25 mouse cellular contexts compared by ENCODE assay signal in the genomic region with DNA sequence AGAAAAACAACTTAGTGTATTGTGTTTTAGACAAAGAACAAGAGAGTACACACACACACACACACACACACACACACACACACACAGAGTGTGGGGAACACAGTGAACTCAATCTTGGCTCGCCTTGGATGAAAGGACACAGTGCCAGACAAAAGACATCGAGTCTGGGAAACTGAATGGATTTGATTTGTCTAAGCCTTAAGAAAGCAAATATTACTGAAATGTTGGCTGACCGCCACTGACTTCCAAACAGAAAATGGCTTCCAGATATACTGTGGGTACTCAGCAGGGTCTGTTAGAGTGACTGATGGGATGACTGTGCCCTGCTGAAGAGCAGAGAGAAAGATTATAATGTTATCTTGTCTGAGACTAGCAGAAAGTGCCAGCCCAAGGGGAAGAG. TPM values are rescaled to one million over a fixed set of nuclear protein-coding genes. Genes with fewer than 3 reads are reported as not detected.
DNase-seq lines count a peak whose midpoint lies in the region; ATAC-seq and TF ChIP-seq lines count a peak whose summit lies in the region.
"Had no signal": no experiment of that assay in that cellular context is flagged by ENCODE, and none has a peak within 500 bp of the region (broad histone marks: within the 10 kb centered on the region; RNA-seq: fewer than 3 reads in every experiment).

No protein-coding gene starts in this region.

- no peak for TF ChIP-seq CTCF in heart, adult 2 months (IDR thresholded peaks at IDR 0.05)

- peak; percentile 66 for DNase-seq in heart, adult 11 months
- no peak for DNase-seq in heart, adult 2 months
- DNase-seq in limb, embryonic 14.5 days (ENCODE audit: low spot score): peak; percentile 43
- DNase-seq in limb, embryonic 10.5 days (ENCODE audit: low spot score): no peak
- DNase-seq in lung, postnatal 10 days: peak; percentile 6
- DNase-seq in ovary, postnatal 10 days (ENCODE audit: low spot score): no peak
- DNase-seq: adrenal gland, adult 2 months; adrenal gland, postnatal 36 days; cerebellum, adult 9-10 months; gastrocnemius, postnatal 10 days; kidney, adult 11 months; kidney, postnatal 14 days; thymus, postnatal 4 days had no signal

- no peak for TF ChIP-seq EP300 in heart, adult 2 months (IDR thresholded peaks at IDR 0.05; ENCODE audit: insufficient read depth, low read depth, low read length)

- H3K79me2 ChIP-seq in heart, adult 2 months (replicated peaks; ENCODE audit: control insufficient read depth, insufficient read depth, low read length): no peaks in the 10 kb centered on the region

- TF ChIP-seq POLR2A in heart, adult 2 months (IDR thresholded peaks at IDR 0.05; ENCODE audit: insufficient read depth, low read depth, low read length): no peak
- no peak for TF ChIP-seq POLR2A in limb, embryonic 14.5 days (IDR thresholded peaks at IDR 0.05; ENCODE audit: borderline replicate concordance, extremely low read depth, insufficient read depth, insufficient read length)

- no peak overlapping the region for H3K4me3 ChIP-seq in heart, adult 2 months
- no peak overlapping the region for H3K4me3 ChIP-seq in limb, embryonic 14.5 days (replicated peaks; ENCODE audit: low read length)
- no peak overlapping the region for H3K4me3 ChIP-seq in limb, embryonic 10.5 days
- no peak overlapping the region for H3K4me3 ChIP-seq in midbrain, embryonic 13.5 days (replicated peaks)
- H3K4me3 ChIP-seq in midbrain, embryonic 16.5 days (ENCODE audit: low read depth, low read length): no peak overlapping the region
- H3K4me3 ChIP-seq: forebrain, embryonic 13.5 days; heart, embryonic 10.5 days; heart, embryonic 15.5 days; hindbrain, embryonic 12.5 days; liver, embryonic 15.5 days; neural tube, embryonic 13.5 days had no signal

- H3K4me1 ChIP-seq in heart, adult 2 months (ENCODE audit: control insufficient read depth, insufficient read depth, low read length): no peaks in the 10 kb centered on the region
- H3K4me1 ChIP-seq in limb, embryonic 14.5 days (ENCODE audit: control insufficient read depth, insufficient read depth, low read length): no peaks in the 10 kb centered on the region
- no peaks in the 10 kb centered on the region for H3K4me1 ChIP-seq in limb, embryonic 10.5 days
- H3K4me1 ChIP-seq in midbrain, embryonic 13.5 days (replicated peaks): no peaks in the 10 kb centered on the region
- no peaks in the 10 kb centered on the region for H3K4me1 ChIP-seq in midbrain, embryonic 16.5 days (ENCODE audit: control insufficient read depth, insufficient read depth, low read length)
- H3K4me1 ChIP-seq: forebrain, embryonic 13.5 days; heart, embryonic 10.5 days; heart, embryonic 15.5 days; hindbrain, embryonic 12.5 days; liver, embryonic 15.5 days; neural tube, embryonic 13.5 days had no signal

- H3K36me3 ChIP-seq in heart, adult 2 months (ENCODE audit: control insufficient read depth, insufficient read depth, low read length): no peaks in the 10 kb centered on the region
- H3K36me3 ChIP-seq in limb, embryonic 14.5 days (ENCODE audit: control insufficient read depth, insufficient read depth, low read length): no peaks in the 10 kb centered on the region
- no peaks in the 10 kb centered on the region for H3K36me3 ChIP-seq in limb, embryonic 10.5 days
- no peaks in the 10 kb centered on the region for H3K36me3 ChIP-seq in midbrain, embryonic 13.5 days
- H3K36me3 ChIP-seq in midbrain, embryonic 16.5 days (ENCODE audit: control insufficient read depth, insufficient read depth, low read length): no peaks in the 10 kb centered on the region
- H3K36me3 ChIP-seq: heart, embryonic 10.5 days; heart, embryonic 15.5 days; hindbrain, embryonic 12.5 days; liver, embryonic 15.5 days; neural tube, embryonic 13.5 days had no signal

- no peak overlapping the region for H3K9ac ChIP-seq in heart, adult 2 months (ENCODE audit: low read depth, low read length)
- no peak overlapping the region for H3K9ac ChIP-seq in limb, embryonic 14.5 days (ENCODE audit: low read depth, low read length, severe bottlenecking)
- no peak overlapping the region for H3K9ac ChIP-seq in midbrain, embryonic 13.5 days (replicated peaks)
- H3K9ac ChIP-seq in midbrain, embryonic 16.5 days (ENCODE audit: low read depth, low read length): no peak overlapping the region
- H3K9ac ChIP-seq: forebrain, embryonic 13.5 days; heart, embryonic 15.5 days; hindbrain, embryonic 12.5 days; liver, embryonic 15.5 days; neural tube, embryonic 13.5 days had no signal

- WGBS in heart, adult 2 months: 46% methylated on average over 3 of the region's 3 CpGs
- WGBS in limb, embryonic 14.5 days: 59% methylated on average over 3 of the region's 3 CpGs
- WGBS in limb, embryonic 10.5 days: 94% methylated on average over 3 of the region's 3 CpGs
- WGBS in midbrain, embryonic 13.5 days: 77% methylated on average over 3 of the region's 3 CpGs
- WGBS in midbrain, embryonic 16.5 days: 65% methylated on average over 3 of the region's 3 CpGs

- H3K27ac ChIP-seq in heart, adult 2 months: no peak overlapping the region
- H3K27ac ChIP-seq in limb, embryonic 14.5 days (replicated peaks; ENCODE audit: low read depth, low read length): no peak overlapping the region
- no peak overlapping the region for H3K27ac ChIP-seq in limb, embryonic 10.5 days
- no peak overlapping the region for H3K27ac ChIP-seq in midbrain, embryonic 13.5 days
- no peak overlapping the region for H3K27ac ChIP-seq in midbrain, embryonic 16.5 days (ENCODE audit: low read length)
- H3K27ac ChIP-seq: forebrain, embryonic 13.5 days; heart, embryonic 10.5 days; heart, embryonic 15.5 days; hindbrain, embryonic 12.5 days; liver, embryonic 15.5 days; neural tube, embryonic 13.5 days had no signal

- ATAC-seq in limb, embryonic 14.5 days (ENCODE audit: low FRiP score, low read depth): no peak
- ATAC-seq in midbrain, embryonic 13.5 days: 0 out of 2 replicates have a peak, but pooled peaks have one; percentile 34
- ATAC-seq in midbrain, embryonic 16.5 days: no peak
- ATAC-seq: activated CD4-positive, CD25-positive, alpha-beta regulatory T cell, adult 4 months; forebrain, embryonic 13.5 days; inflammation-experienced regulatory T-cells, adult 6 months had no signal

- intact Hi-C loops in heart, adult 2 months (cut with DNase I): no loop called here

- H3K9me3 ChIP-seq in limb, embryonic 14.5 days (ENCODE audit: control insufficient read depth, low read length): no peaks in the 10 kb centered on the region
- no peaks in the 10 kb centered on the region for H3K9me3 ChIP-seq in limb, embryonic 10.5 days (replicated peaks)
- no peaks in the 10 kb centered on the region for H3K9me3 ChIP-seq in midbrain, embryonic 13.5 days
- no peaks in the 10 kb centered on the region for H3K9me3 ChIP-seq in midbrain, embryonic 16.5 days (replicated peaks; ENCODE audit: control insufficient read depth, low read length, poor library complexity, severe bottlenecking)
- H3K9me3 ChIP-seq: forebrain, embryonic 13.5 days; heart, embryonic 10.5 days; heart, embryonic 15.5 days; hindbrain, embryonic 12.5 days; liver, embryonic 15.5 days; neural tube, embryonic 13.5 days had no signal

- no peak overlapping the region for H3K4me2 ChIP-seq in limb, embryonic 14.5 days (replicated peaks; ENCODE audit: low read depth, low read length, severe bottlenecking)
- H3K4me2 ChIP-seq in midbrain, embryonic 13.5 days (replicated peaks): no peak overlapping the region
- no peak overlapping the region for H3K4me2 ChIP-seq in midbrain, embryonic 16.5 days (ENCODE audit: low read length)
- H3K4me2 ChIP-seq: forebrain, embryonic 13.5 days; heart, embryonic 15.5 days; hindbrain, embryonic 12.5 days; liver, embryonic 15.5 days; neural tube, embryonic 13.5 days had no signal

- no peaks in the 10 kb centered on the region for H3K27me3 ChIP-seq in heart, adult 2 months (ENCODE audit: control insufficient read depth, insufficient read depth, low read length)
- no peaks in the 10 kb centered on the region for H3K27me3 ChIP-seq in limb, embryonic 14.5 days (ENCODE audit: control insufficient read depth, insufficient read depth, low read length)
- H3K27me3 ChIP-seq in limb, embryonic 10.5 days (ENCODE audit: low read depth, poor library complexity, severe bottlenecking): no peaks in the 10 kb centered on the region
- no peaks in the 10 kb centered on the region for H3K27me3 ChIP-seq in midbrain, embryonic 13.5 days
- H3K27me3 ChIP-seq in midbrain, embryonic 16.5 days (ENCODE audit: control insufficient read depth, insufficient read depth, low read depth, low read length): no peaks in the 10 kb centered on the region
- H3K27me3 ChIP-seq: forebrain, embryonic 13.5 days; heart, embryonic 15.5 days; hindbrain, embryonic 12.5 days; liver, embryonic 15.5 days; neural tube, embryonic 13.5 days had no signal

RNA-seq across cellular contexts. Expression of a gene that starts 34.1 kb away (rescaled TPM):
- total RNA-seq in heart, adult 2 months (2021): under 1 TPM; 0.08 to 0.09 TPM
- 0.20 TPM in 1 of 2 replicates, not detected in the other for polyA plus RNA-seq in heart, adult 2 months (2012; rRNA removed)
- 9.0 and 9.5 TPM in 2 replicates for polyA plus RNA-seq in limb, embryonic 14.5 days (2012; rRNA removed)
- 15.2 and 18.6 TPM in 2 replicates for polyA plus RNA-seq in limb, embryonic 14.5 days (2014; fragmentation: Nextera tagmentation; extraction: Ambion mirVana)
- 0.99 and 2.9 TPM in 2 replicates for polyA plus RNA-seq in limb, embryonic 10.5 days (2016; fragmentation: Nextera tagmentation; extraction: Ambion mirVana)
- polyA plus RNA-seq in midbrain, embryonic 13.5 days (2015; fragmentation: Nextera tagmentation; extraction: Ambion mirVana): 25.9 and 31.4 TPM in 2 replicates
- 66.6 and 70.7 TPM in 2 replicates for polyA plus RNA-seq in midbrain, embryonic 16.5 days (2015; fragmentation: Nextera tagmentation; extraction: Ambion mirVana)
- total RNA-seq: common myeloid progenitor, adult 5-6 weeks; liver, adult 2 months had no signal
- polyA plus RNA-seq: activated CD4-positive, CD25-positive, alpha-beta regulatory T cell, adult 4 months; inflammation-experienced regulatory T-cells, adult 6 months; liver, adult 2 months had no signal

Comparison
In these comparisons a context has a peak if more than half of its experiments do, and no peak if none do; other contexts are left out.
1. DNase-seq: peak in heart, adult 11 months (single experiment), limb, embryonic 14.5 days (single experiment) and lung, postnatal 10 days (single experiment); none in heart, adult 2 months (0 of 2), limb, embryonic 10.5 days (single experiment) and ovary, postnatal 10 days (single experiment).